Mouse (Mus musculus): Measurements from ENCODE around the gene Map3k7. TPM values are rescaled to one million over a fixed set of nuclear protein-coding genes. Genes with fewer than 3 reads are reported as not detected.
A peak's percentile ranks its signal among the peaks of the same experiment; 100 is the strongest.

Map3k7 gene
- total and polyA plus RNA-seq, 3 experiments, result 31.2 to 54.2 TPM; not detected in 1

DNA sequence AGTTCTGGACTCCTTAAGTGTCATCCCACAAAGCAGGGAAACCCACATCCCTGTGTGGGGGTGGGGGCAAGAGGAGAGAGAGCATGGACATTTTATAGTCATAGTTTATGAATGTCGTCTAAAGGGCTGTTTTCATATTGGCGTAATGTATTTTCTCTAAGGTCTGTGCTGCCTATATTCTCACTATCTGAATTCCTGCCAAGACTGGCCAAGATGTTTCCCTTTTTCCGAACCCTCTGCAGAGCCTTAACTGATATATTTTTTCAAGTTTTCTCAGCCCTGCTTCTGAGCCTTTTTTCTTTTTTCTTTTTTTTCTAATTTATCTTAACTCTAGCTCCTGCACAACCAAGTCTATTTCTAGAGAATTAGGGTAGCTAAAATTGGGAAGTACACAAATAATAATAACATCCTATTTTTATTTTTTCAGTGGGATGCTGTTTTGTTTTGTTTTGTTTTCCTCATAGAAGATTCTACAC, 28.0 kb upstream of the Map3k7 start:
- Histone ChIP-seq H3K4me3 (ENCODE audit: control insufficient read depth in 1 of 2, insufficient read depth in 1 of 2, low read depth in 2 of 2, low read length in 2 of 2) (peak overlapping the region in 1 of 2 experiments; percentile 18; a peak in 1 of 4 replicates), H3K27ac (ENCODE audit: control insufficient read depth, low read depth, low read length) (no peak overlapping the region; the same call in 1 of the 2 replicates), H3K36me3 (ENCODE audit: control insufficient read depth in 1 of 2, insufficient read depth in 2 of 2, low read length in 2 of 2) (peaks cover 0 to 14% of the 10 kb centered on the region in 2 experiments; a peak in 2 of 4 replicates), H3K9me3 (replicated peaks; ENCODE audit: insufficient read depth, low read length) (no peaks in the 10 kb centered on the region), H3K27me3 (ENCODE audit: control insufficient read depth in 1 of 2, insufficient read depth in 2 of 2, low read length in 2 of 2) (peaks cover 0 to 2% of the 10 kb centered on the region in 2 experiments; a peak in 1 of 4 replicates), H3K4me1 (ENCODE audit: control insufficient read depth in 1 of 2, insufficient read depth in 2 of 2, low read length in 2 of 2) (peaks cover 6 to 8% of the 10 kb centered on the region in 2 experiments), H3K9ac (ENCODE audit: control insufficient read depth, low read depth, low read length, poor library complexity, severe bottlenecking) (no peak overlapping the region; the same call in 1 of the 2 replicates), H3K79me2 (ENCODE audit: control insufficient read depth, insufficient read depth, low read length, poor library complexity) (no peaks in the 10 kb centered on the region)
- TF ChIP-seq E2F4 (IDR thresholded peaks at IDR 0.05; ENCODE audit: borderline replicate concordance, low read depth, low read length) (no peak), ZNF384 (IDR thresholded peaks at IDR 0.05; ENCODE audit: low read depth, low read length) (peak; percentile 91), CHD1 (IDR thresholded peaks at IDR 0.05; ENCODE audit: low read depth, low read length) (no peak), TCF12 (IDR thresholded peaks at IDR 0.05; ENCODE audit: low read depth, low read length) (no peak), SIN3A (IDR thresholded peaks at IDR 0.05; ENCODE audit: low read length) (no peak), EP300 (IDR thresholded peaks at IDR 0.05; ENCODE audit: low read depth in 1 of 2, low read length in 2 of 2) (peak in 1 of 2 experiments; percentile 24; a peak in 1 of 4 replicates), MEF2A (IDR thresholded peaks at IDR 0.05; ENCODE audit: extremely low read depth, insufficient replicate concordance, low read depth, low read length, poor library complexity, severe bottlenecking) (peak; percentile 53; the same call in 1 of the 2 replicates), RCOR1 (IDR thresholded peaks at IDR 0.05; ENCODE audit: low read depth, low read length) (no peak), ZKSCAN1 (IDR thresholded peaks at IDR 0.05; ENCODE audit: low read depth, low read length) (no peak), USF1 (IDR thresholded peaks at IDR 0.05; ENCODE audit: low read depth, low read length) (no peak), GABPA (IDR thresholded peaks at IDR 0.05; ENCODE audit: low read depth, low read length) (no peak), GATA1 (IDR thresholded peaks at IDR 0.05; ENCODE audit: low read depth, low read length) (peak; percentile 45; the same call in 1 of the 2 replicates)
- peak; percentile 76 for DNase-seq (ENCODE audit: low read depth, low spot score)

DNA sequence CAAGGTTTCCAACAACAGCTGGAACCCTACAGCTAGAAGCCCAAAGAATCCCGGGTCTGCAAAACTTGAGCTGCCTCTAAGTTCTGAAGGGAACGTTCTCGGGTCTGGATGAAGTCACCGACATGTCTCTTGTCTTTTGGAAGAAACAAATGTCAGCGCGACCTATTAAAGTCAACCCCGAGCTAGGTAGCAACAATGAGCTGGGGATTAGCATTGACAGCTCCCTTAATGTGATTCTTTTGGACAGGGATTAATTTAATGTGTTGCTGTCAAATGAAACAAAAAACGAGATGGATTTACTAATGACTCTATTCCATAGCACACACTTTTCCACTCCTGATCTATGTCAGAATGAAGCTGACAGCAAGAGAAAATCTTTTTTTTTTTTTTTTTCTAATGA, 27.5 kb upstream of the Map3k7 start:
- H3K9me3 ChIP-seq (replicated peaks; ENCODE audit: insufficient read depth, low read length), result no peaks in the 10 kb centered on the region
- TF ChIP-seq ZNF384 (IDR thresholded peaks at IDR 0.05; ENCODE audit: low read depth, low read length) (peak; percentile 57; the same call in 1 of the 2 replicates), USF2 (IDR thresholded peaks at IDR 0.05; ENCODE audit: borderline replicate concordance in 1 of 2, insufficient read depth in 1 of 2, low read depth in 1 of 2, low read length in 2 of 2) (no peak), TBP (IDR thresholded peaks at IDR 0.05; ENCODE audit: low read depth, low read length) (no peak), UBTF (IDR thresholded peaks at IDR 0.05; ENCODE audit: borderline replicate concordance, insufficient read depth, low read depth, low read length) (no peak), GATA1 (IDR thresholded peaks at IDR 0.05; ENCODE audit: low read depth, low read length) (no peak), HCFC1 (IDR thresholded peaks at IDR 0.05; ENCODE audit: low read depth, low read length) (no peak)
- H3K79me2 ChIP-seq (ENCODE audit: control insufficient read depth, insufficient read depth, low read length, poor library complexity), result no peaks in the 10 kb centered on the region
- H3K4me3 ChIP-seq (ENCODE audit: control insufficient read depth in 1 of 2, insufficient read depth in 1 of 2, low read depth in 2 of 2, low read length in 2 of 2), result no peak overlapping the region; a peak in 1 of 4 replicates
- no peak overlapping the region for H3K9ac ChIP-seq (ENCODE audit: control insufficient read depth, low read depth, low read length, poor library complexity, severe bottlenecking)
- H3K27me3 ChIP-seq (ENCODE audit: control insufficient read depth in 1 of 2, insufficient read depth in 2 of 2, low read length in 2 of 2), result no peaks in the 10 kb centered on the region
- H3K27ac ChIP-seq (ENCODE audit: control insufficient read depth, low read depth, low read length), result no peak overlapping the region
- peak; percentile 15 for DNase-seq (ENCODE audit: low read depth, low spot score)
- H3K36me3 ChIP-seq (ENCODE audit: control insufficient read depth in 1 of 2, insufficient read depth in 2 of 2, low read length in 2 of 2), result peaks cover 0 to 14% of the 10 kb centered on the region in 2 experiments; a peak in 2 of 4 replicates
- H3K4me1 ChIP-seq (ENCODE audit: control insufficient read depth in 1 of 2, insufficient read depth in 2 of 2, low read length in 2 of 2), result peaks cover 6 to 8% of the 10 kb centered on the region in 2 experiments
